Mouse (Mus musculus) hindbrain, postnatal 0 days (tissue): ENCODE results near the gene Atf7ip. TPM values are rescaled to one million over a fixed set of nuclear protein-coding genes. Genes with fewer than 3 reads are reported as not detected.

Source experiments
- ATAC-seq: fragments of 200-750 bp; cut with Nextera tagmentation; 2 replicates; pipeline ENCODE4 v1.8.0; 2017; ENCODE audit warnings: mild to moderate bottlenecking, moderate TSS enrichment, moderate library complexity
- DNase-seq: peaks from one replicate; pipeline ENCODE4 v3.0.0-alpha.2; 2015; ENCODE audit warnings: low spot score
- H3K27ac ChIP-seq: fragments of 300-500 bp; sonication (generic); 2 replicates; pipeline ENCODE4 v1.5.1; 2014; ENCODE audit warnings: mild to moderate bottlenecking
- H3K27me3 ChIP-seq: fragments of 300-500 bp; sonication (generic); 2 replicates; pipeline ENCODE4 v1.6.1; 2014; ENCODE audit warnings: low read length, mixed read lengths; ENCODE audit not compliant: insufficient read depth
- H3K36me3 ChIP-seq: fragments of 300-500 bp; sonication (generic); 2 replicates; pipeline ENCODE4 v1.6.1; 2014; ENCODE audit warnings: low read length, mixed read lengths; ENCODE audit not compliant: insufficient read depth
- H3K4me1 ChIP-seq: fragments of 300-500 bp; sonication (generic); 2 replicates; pipeline ENCODE4 v1.6.1; 2014; ENCODE audit warnings: antibody characterized with exemption, low read length, mixed read lengths; ENCODE audit not compliant: insufficient read depth
- H3K4me2 ChIP-seq: fragments of 300-500 bp; sonication (generic); 2 replicates; pipeline ENCODE4 v1.6.1; 2014; ENCODE audit warnings: low read depth, mild to moderate bottlenecking, low read length, moderate library complexity, mixed read lengths
- H3K4me3 ChIP-seq: fragments of 300-500 bp; sonication (generic); 2 replicates; pipeline ENCODE4 v1.5.1; 2014; ENCODE audit warnings: low read length
- H3K9ac ChIP-seq: fragments of 300-500 bp; sonication (generic); replicated peaks from 2 replicates; pipeline ENCODE4 v1.6.1; 2014; ENCODE audit warnings: mild to moderate bottlenecking, low read length, moderate library complexity, mixed read lengths
- H3K9me3 ChIP-seq: fragments of 300-500 bp; sonication (generic); 2 replicates; pipeline ENCODE4 v1.6.1; 2016; ENCODE audit warnings: low read length, mixed read lengths
- CTCF ChIP-seq: IDR thresholded peaks from 2 replicates; pipeline ENCODE4 v1.5.1; 2016; ENCODE audit warnings: antibody characterized with exemption, control low read depth, low read depth
- WGBS: fragments of 180-500 bp; shearing (Covaris S2); extraction: QIAGEN DNeasy Blood & Tissue Kit; methylation state at CpG from one replicate; pipeline ENCODE4 v1.1.7; 2014; 5-methylcytosine and 5-hydroxymethylcytosine counted together
- polyA plus RNA-seq: library from polyadenylated mRNA; unstranded; fragments of >200 nt; fragmentation: Nextera tagmentation; extraction: Ambion mirVana; gene quantifications from 2 replicates; pipeline ENCODE4 v1.2.1, GENCODE M21; 2015
- total RNA-seq: library from RNA; depleted of rRNA; stranded (reverse); fragments of >200 nt; gene quantifications from 2 replicates; pipeline ENCODE4 v1.2.3, GENCODE M21; 2014; rRNA removed

The Atf7ip gene
- total and polyA plus RNA-seq, 2 experiments from 2014 or later, result 22.9 to 42.8 TPM

- Histone ChIP-seq H3K36me3 (no peaks in the 10 kb centered on the region), H3K4me3 (no peak overlapping the region), H3K27me3 (no peaks in the 10 kb centered on the region), H3K4me2 (no peak overlapping the region), H3K9me3 (no peaks in the 10 kb centered on the region), H3K27ac (no peak overlapping the region), H3K4me1 (no peaks in the 10 kb centered on the region; the same call in 1 of the 2 replicates), H3K9ac (no peak overlapping the region)
- no peak for DNase-seq
- TF ChIP-seq CTCF, result no peak
- no peak for ATAC-seq
- WGBS, result 92% methylated on average over 8 of the region's 8 CpGs
Observed at GRCm38 (mm10) chr6:136650664-136651063, 144.7 kb downstream of the Atf7ip start.

- Histone ChIP-seq H3K4me3 (no peak overlapping the region), H3K36me3 (no peaks in the 10 kb centered on the region), H3K4me1 (no peaks in the 10 kb centered on the region), H3K27ac (no peak overlapping the region), H3K9ac (no peak overlapping the region), H3K9me3 (no peaks in the 10 kb centered on the region), H3K27me3 (no peaks in the 10 kb centered on the region), H3K4me2 (no peak overlapping the region)
- no peak for DNase-seq
- 66% methylated on average over 5 of the region's 5 CpGs for WGBS
- TF ChIP-seq CTCF, result no peak
- no peak for ATAC-seq
Observed at GRCm38 (mm10) chr6:136653331-136653730, 147.4 kb downstream of the Atf7ip start.

DNA sequence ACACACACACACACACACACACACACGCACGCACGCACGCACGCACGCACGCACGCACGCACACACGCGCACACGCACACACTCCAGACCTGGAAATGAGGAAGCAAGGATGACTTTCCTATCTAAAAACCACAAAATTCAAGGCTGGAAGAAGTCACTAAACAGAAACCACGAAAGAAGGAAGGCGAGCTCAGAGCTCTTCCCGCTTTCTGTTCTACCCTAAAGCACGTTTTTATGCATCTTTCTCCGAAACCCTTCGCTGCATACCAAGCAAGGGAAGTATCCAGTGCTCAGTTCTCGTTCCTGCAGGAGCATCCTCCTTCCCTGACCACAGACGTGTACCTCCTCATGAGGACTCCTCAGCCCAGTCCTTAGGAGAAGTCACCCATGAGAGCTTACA is 148.5 kb downstream of the Atf7ip start:
- Histone ChIP-seq H3K9ac (no peak overlapping the region), H3K27me3 (no peaks in the 10 kb centered on the region), H3K27ac (no peak overlapping the region), H3K36me3 (no peaks in the 10 kb centered on the region), H3K4me1 (no peaks in the 10 kb centered on the region), H3K9me3 (no peaks in the 10 kb centered on the region), H3K4me3 (no peak overlapping the region), H3K4me2 (no peak overlapping the region)
- WGBS, result 82% methylated on average over 20 of the region's 20 CpGs
- DNase-seq (no peak), ATAC-seq (no peak)
- no peak for TF ChIP-seq CTCF

GRCm38 (mm10) chr6:136655786-136656185 is 149.8 kb downstream of the Atf7ip start:
- ATAC-seq (no peak), DNase-seq (no peak)
- Histone ChIP-seq H3K4me2 (no peak overlapping the region), H3K9ac (no peak overlapping the region), H3K36me3 (no peaks in the 10 kb centered on the region), H3K4me3 (no peak overlapping the region), H3K27ac (no peak overlapping the region), H3K27me3 (0 out of 2 replicates have a peak, but pooled peaks cover under 1% of the 10 kb centered on the region), H3K4me1 (no peaks in the 10 kb centered on the region), H3K9me3 (no peaks in the 10 kb centered on the region)
- WGBS, result 74% methylated on average over 11 of the region's 11 CpGs
- TF ChIP-seq CTCF, result no peak

GRCm38 (mm10) chr6:136658303-136658702 is 152.3 kb downstream of the Atf7ip start:
- no peak for ATAC-seq
- Histone ChIP-seq H3K4me2 (no peak overlapping the region), H3K27me3 (peaks cover 20% of the 10 kb centered on the region; the same call in 1 of the 2 replicates), H3K27ac (no peak overlapping the region), H3K9ac (no peak overlapping the region), H3K4me3 (no peak overlapping the region), H3K9me3 (no peaks in the 10 kb centered on the region), H3K4me1 (peaks cover 6% of the 10 kb centered on the region; the same call in 1 of the 2 replicates), H3K36me3 (no peaks in the 10 kb centered on the region)
- no peak for TF ChIP-seq CTCF
- WGBS, result 82% methylated on average over 4 of the region's 4 CpGs
- DNase-seq, result no peak

DNA sequence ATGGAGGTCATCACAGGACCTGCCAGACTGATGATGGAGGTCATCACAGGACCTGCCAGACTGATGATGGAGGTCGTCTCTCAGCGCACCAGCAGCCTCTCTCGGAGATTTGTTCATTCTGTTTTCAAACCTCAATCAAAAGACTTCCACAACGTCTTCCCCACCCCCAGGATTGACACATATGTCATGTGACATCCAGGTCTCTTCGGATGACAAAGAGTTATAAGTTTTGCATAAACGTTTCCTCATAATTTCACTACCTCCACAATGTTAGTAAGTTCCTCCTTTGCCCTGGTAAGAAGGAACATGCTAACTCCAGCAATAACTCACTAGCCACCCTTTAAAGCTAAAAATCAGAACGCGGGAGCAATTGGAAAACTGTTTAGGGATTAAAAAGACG is 153.3 kb downstream of the Atf7ip start:
- Histone ChIP-seq H3K27me3 (peaks cover 20% of the 10 kb centered on the region; the same call in 1 of the 2 replicates), H3K9me3 (no peaks in the 10 kb centered on the region), H3K27ac (no peak overlapping the region), H3K4me3 (no peak overlapping the region), H3K9ac (no peak overlapping the region), H3K4me2 (no peak overlapping the region), H3K36me3 (no peaks in the 10 kb centered on the region), H3K4me1 (peaks cover 6% of the 10 kb centered on the region; the same call in 1 of the 2 replicates)
- no peak for DNase-seq
- no peak for TF ChIP-seq CTCF
- WGBS, result 92% methylated on average over 9 of the region's 9 CpGs
- ATAC-seq, result no peak

Other genes with a start within 250 kb of the Atf7ip start
- not detected in 2 replicates for gene Gm8994, start 178.6 kb upstream of the Atf7ip start, total RNA-seq
- gene Gm8994, start 178.6 kb upstream of the Atf7ip start, polyA plus RNA-seq, result not detected in 2 replicates
- not detected in 2 replicates for gene E330021D16Rik, start 90.6 kb upstream of the Atf7ip start, total RNA-seq
- not detected in 2 replicates for gene E330021D16Rik, start 90.6 kb upstream of the Atf7ip start, polyA plus RNA-seq
- gene Plbd1, start 155.8 kb downstream of the Atf7ip start, total RNA-seq, result 0.32 TPM in 1 of 2 replicates, not detected in the other
- 1.3 and 1.4 TPM in 2 replicates for gene Plbd1, start 155.8 kb downstream of the Atf7ip start, polyA plus RNA-seq